Mouse (Mus musculus): ENCODE results near the gene Cep152.

The Cep152 gene

GRCm38 (mm10) chr2:125558634-125559589, 66.0 kb downstream of the Cep152 start:
- no peak for DNase-seq (ENCODE audit: low spot score in 2 of 2)

DNA sequence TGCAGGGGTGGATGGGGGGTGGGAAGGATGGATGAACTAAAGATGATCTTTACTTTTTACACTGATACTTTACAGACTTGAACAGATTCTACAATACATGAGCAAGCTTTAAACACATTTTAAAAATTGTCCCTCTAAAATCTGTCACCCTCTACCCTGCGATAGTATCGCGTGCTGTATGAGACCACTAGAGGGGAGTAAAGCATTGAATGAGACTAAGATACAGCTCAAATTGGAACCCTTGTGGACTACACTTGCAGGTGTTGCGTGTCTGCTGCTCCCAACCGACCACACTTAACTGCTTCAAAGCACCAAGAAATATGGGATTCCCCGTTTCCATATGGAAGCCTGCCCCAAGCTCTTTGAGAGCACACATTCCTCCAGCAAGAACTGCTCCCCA, 69.1 kb downstream of the Cep152 start:
- no peak for DNase-seq (ENCODE audit: low spot score in 2 of 2)

DNA sequence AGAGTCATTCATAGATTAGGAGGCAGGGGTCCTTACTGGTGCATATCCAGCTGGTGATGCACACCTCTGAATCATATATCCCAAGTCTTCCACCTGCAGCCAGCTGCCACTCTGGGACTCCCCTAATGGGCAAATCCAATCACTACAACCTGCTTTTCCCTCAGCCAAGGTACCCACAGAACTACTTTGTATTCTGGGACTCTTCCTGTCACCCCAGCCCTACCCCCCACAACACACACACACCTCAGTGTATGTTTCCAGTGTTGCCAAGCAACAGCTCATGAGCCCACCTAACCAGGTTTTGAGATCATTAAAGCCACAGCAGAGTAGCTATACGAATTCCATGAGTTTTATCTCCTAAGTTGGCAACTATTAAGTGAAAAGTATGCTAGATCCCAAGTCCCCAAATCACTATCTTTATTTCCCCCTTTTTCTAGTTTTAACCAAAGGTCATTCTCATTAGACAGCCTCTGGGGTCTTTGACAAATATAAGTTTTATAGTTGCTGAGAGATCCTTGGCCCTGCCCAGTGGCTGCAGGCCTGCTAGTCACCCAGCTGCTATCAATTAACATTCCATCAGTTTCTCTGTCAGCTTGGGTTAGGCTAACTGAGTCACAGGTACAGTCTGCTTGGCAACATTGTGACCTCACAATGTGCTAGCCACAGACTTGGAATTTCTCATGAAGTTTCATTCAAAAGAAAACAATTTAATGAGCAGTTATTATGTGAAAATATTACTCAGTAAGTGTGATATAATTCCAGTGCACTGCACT, 75.9 kb downstream of the Cep152 start:
- no peak for DNase-seq (ENCODE audit: low spot score in 2 of 2)

DNA sequence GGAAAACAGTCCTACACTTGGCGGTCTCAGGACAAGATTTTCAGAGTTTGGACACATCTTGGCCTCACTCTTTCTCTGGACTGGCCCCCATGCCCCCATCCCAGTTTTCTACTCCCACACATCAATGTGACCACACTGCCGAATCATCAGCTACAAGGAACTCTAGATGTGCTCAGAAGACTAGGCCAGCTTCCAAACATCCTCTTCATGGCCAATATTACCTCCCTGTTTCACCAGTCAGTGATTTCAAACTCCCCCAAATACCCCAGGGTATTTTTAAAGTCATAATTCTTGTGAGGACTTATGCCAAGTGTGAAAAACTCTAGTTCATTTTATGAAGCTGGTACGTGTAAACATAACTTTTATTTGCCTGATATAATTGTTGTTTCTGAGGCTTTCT, 79.9 kb downstream of the Cep152 start:
- DNase-seq (ENCODE audit: low spot score in 2 of 2), result no peak

GRCm38 (mm10) chr2:125543646-125544045, 81.3 kb downstream of the Cep152 start:
- DNase-seq (ENCODE audit: low spot score in 2 of 2), result no peak

DNA sequence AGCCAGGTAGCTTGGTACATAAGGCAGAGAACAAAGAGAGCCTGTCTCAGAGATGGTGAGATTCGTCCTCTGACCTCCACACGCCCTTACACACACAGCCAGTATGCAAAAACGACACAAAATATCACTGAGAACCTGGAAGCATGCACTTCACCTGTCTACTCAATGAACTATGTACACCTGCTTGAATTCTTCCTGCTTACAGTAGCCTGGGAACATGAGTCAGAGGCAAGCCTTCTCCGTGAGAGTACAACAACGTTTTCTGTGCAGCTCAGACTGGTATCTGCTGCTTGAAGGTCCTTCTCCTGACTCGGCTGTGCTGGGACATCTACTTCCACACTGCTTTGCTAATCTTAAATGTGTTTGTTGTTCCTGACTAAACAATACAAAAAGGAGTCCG, 83.5 kb downstream of the Cep152 start:
- no peak for DNase-seq (ENCODE audit: low spot score in 2 of 2)

DNA sequence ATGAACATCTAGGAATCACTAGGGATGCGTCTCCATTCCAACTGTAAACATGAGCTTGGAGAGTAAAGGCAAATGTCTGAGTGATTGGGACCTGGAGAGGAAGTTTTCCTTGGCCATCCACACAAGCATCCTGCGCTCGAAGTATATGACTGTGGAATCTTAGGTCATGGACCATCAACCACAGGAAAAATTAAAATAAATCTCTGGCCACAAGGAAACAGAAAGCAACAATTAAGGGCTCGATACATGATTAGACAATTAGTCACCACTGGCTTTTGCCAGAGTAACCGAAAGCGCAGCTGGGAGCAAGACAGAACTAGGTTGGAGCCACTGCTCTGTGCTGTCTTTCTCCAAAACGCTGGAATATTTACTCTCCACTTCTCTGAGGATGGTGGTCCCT, 84.3 kb downstream of the Cep152 start:
- no peak for DNase-seq (ENCODE audit: low spot score in 2 of 2)

GRCm38 (mm10) chr2:125539640-125540039, 85.3 kb downstream of the Cep152 start:
- no peak for DNase-seq (ENCODE audit: low spot score in 2 of 2)

DNA sequence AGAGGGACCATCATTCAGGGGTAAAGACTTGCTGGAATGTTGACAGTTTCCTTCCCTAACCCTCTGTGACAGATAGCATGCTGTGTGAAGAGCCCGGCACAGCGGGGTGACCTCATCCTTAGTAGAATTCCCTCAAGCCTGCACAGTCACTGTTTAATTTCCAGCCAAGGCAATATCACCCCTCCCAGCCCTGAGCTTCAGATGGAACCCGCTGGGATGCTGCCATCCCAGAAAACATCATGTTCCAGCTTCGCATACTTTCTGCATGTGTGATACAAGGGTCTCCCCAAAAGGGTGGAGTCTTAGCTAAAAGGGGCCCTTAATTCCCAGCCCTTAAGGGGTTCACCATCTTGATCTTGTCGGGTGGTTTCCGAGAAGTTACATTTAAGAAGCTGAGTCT, 94.2 kb downstream of the Cep152 start:
- DNase-seq (ENCODE audit: low spot score in 2 of 2), result no peak

DNA sequence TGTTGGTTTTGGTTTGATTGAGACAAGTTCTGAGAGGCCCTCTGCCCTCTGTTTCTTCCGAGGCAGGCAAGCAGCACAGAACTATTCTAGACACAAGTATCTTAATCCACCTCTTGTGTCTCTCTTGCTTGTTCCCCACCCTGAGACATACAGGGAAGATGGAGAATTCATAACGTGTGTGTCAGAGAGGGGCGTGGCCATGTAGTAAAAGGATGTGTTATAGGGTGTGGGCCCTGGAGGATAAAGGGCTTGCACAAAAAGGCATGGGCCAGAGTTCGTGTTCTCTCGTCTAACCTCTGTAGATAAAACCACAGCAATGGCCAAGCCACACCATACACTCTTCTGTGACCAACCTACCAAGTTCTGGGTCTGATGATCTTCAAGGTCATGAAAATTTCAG, 98.3 kb downstream of the Cep152 start:
- DNase-seq (ENCODE audit: low spot score in 2 of 2), result no peak

GRCm38 (mm10) chr2:125525484-125525883, 99.4 kb downstream of the Cep152 start:
- DNase-seq (ENCODE audit: low spot score in 2 of 2), result no peak

GRCm38 (mm10) chr2:125516594-125516993, 108.3 kb downstream of the Cep152 start:
- DNase-seq (ENCODE audit: low spot score in 2 of 2), result no peak

- no peak for DNase-seq (ENCODE audit: low spot score in 2 of 2)
Observed at GRCm38 (mm10) chr2:125515291-125516057, 109.4 kb downstream of the Cep152 start.

- no peak for DNase-seq (ENCODE audit: low spot score in 2 of 2)
Observed at GRCm38 (mm10) chr2:125514391-125514790, 110.5 kb downstream of the Cep152 start.
